Mouse (Mus musculus): ENCODE measurements around the gene Abhd2. TPM values are rescaled to one million over a fixed set of nuclear protein-coding genes. Genes with fewer than 3 reads are reported as not detected.
A peak's percentile ranks its signal among the peaks of the same experiment; 100 is the strongest.

Gene Abhd2
- polyA plus RNA-seq, 1 experiment: 37.4 TPM

- H3K36me3 ChIP-seq (ENCODE audit: control insufficient read depth, insufficient read depth, low read length, poor library complexity, severe bottlenecking): 0 out of 2 replicates have a peak, but pooled peaks cover 3% of the 10 kb centered on the region
- no peak overlapping the region for H3K4me3 ChIP-seq (ENCODE audit: low read depth, low read length)
- H3K4me1 ChIP-seq (ENCODE audit: control insufficient read depth, insufficient read depth, low read length): peaks cover 6% of the 10 kb centered on the region
- no peak for TF ChIP-seq EP300 (IDR thresholded peaks at IDR 0.05; ENCODE audit: insufficient read depth, low read depth, low read length)
- H3K27ac ChIP-seq (ENCODE audit: insufficient read depth, low read length): peak overlapping the region; percentile 55; the same call in 1 of the 2 replicates
- H3K9ac ChIP-seq (ENCODE audit: low read depth, poor library complexity, severe bottlenecking): no peak overlapping the region
- H3K27me3 ChIP-seq (ENCODE audit: control insufficient read depth, insufficient read depth, low read length, poor library complexity, severe bottlenecking): no peaks in the 10 kb centered on the region
- no peaks in the 10 kb centered on the region for H3K9me3 ChIP-seq (replicated peaks; ENCODE audit: control insufficient read depth, insufficient read depth, low read length, poor library complexity, severe bottlenecking)
Measured at GRCm38 (mm10) chr7:79299548-79299947, 26.5 kb downstream of the Abhd2 start.

DNA sequence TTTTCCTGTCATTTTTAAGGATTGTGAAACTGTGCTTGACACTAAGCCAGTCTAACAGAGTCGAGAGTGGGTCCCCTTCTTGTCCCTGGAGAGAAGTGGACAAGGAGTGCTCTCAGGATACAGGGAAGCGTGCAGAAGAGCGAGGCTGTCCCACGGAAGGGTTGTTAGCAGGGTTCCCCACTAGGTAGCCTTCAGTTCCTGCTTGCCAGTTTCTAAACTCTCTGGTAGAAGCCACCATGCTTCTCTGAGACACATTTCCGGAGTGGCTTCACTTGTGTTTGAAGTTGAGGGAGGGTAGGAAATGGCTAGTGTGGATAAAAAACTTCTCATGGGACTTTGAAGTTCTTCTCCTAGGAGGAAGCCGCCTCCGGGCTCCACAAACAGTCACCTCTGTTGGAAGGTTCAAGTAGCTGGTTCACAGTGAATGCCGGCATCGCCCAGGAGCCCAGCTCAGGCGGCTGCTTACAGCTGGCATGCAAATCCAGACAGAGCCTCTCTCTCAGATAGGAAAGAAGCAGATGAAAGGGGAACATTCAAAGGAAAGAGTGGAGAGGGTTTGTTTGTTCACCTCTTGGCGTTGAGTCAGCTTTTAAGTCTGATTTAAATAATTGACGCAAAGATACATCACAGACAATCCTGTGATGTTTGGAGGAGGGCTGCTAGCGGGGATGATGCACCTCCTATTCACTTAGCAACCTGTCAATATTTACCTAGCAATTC is 27.6 kb downstream of the Abhd2 start:
- no peak overlapping the region for H3K27ac ChIP-seq (ENCODE audit: insufficient read depth, low read length)
- H3K27me3 ChIP-seq (ENCODE audit: control insufficient read depth, insufficient read depth, low read length, poor library complexity, severe bottlenecking): no peaks in the 10 kb centered on the region
- TF ChIP-seq CTCF (IDR thresholded peaks at IDR 0.05; ENCODE audit: low read depth, low read length) (no peak), POLR2A (IDR thresholded peaks at IDR 0.05; ENCODE audit: insufficient read depth, low read length) (no peak), EP300 (IDR thresholded peaks at IDR 0.05; ENCODE audit: insufficient read depth, low read depth, low read length) (no peak)
- H3K4me3 ChIP-seq (ENCODE audit: low read depth, low read length): no peak overlapping the region
- no peak overlapping the region for H3K9ac ChIP-seq (ENCODE audit: low read depth, poor library complexity, severe bottlenecking)
- peaks cover 6% of the 10 kb centered on the region for H3K4me1 ChIP-seq (ENCODE audit: control insufficient read depth, insufficient read depth, low read length)
- 0 out of 2 replicates have a peak, but pooled peaks cover 3% of the 10 kb centered on the region for H3K36me3 ChIP-seq (ENCODE audit: control insufficient read depth, insufficient read depth, low read length, poor library complexity, severe bottlenecking)
- no peaks in the 10 kb centered on the region for H3K9me3 ChIP-seq (replicated peaks; ENCODE audit: control insufficient read depth, insufficient read depth, low read length, poor library complexity, severe bottlenecking)

DNA sequence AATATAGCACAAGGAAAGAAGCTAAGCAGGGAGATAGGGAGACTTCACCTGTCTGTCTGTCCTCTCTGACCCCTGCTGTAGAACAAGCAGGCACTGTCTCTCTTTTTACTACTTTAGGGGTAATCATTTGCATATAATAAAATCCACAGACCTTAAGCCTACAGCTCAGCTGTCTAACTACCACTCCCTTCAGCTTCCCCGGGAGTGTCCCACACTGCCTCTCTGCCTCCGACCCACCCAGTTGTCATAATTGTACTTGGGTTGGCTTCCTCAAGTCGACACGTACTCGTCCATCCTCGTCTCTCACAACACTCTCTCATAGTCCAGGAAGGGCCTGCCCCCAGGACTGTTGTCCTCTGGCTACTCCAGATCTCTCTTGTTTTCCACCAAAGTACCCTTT is 29.1 kb downstream of the Abhd2 start:
- H3K9me3 ChIP-seq (replicated peaks; ENCODE audit: control insufficient read depth, insufficient read depth, low read length, poor library complexity, severe bottlenecking): no peaks in the 10 kb centered on the region
- TF ChIP-seq POLR2A (IDR thresholded peaks at IDR 0.05; ENCODE audit: insufficient read depth, low read length): no peak
- TF ChIP-seq EP300 (IDR thresholded peaks at IDR 0.05; ENCODE audit: insufficient read depth, low read depth, low read length): no peak
- no peak for TF ChIP-seq CTCF (IDR thresholded peaks at IDR 0.05; ENCODE audit: low read depth, low read length)
- no peak overlapping the region for H3K4me3 ChIP-seq (ENCODE audit: low read depth, low read length)
- H3K36me3 ChIP-seq (ENCODE audit: control insufficient read depth, insufficient read depth, low read length, poor library complexity, severe bottlenecking): 0 out of 2 replicates have a peak, but pooled peaks cover 2% of the 10 kb centered on the region
- H3K27ac ChIP-seq (ENCODE audit: insufficient read depth, low read length): no peak overlapping the region
- no peaks in the 10 kb centered on the region for H3K27me3 ChIP-seq (ENCODE audit: control insufficient read depth, insufficient read depth, low read length, poor library complexity, severe bottlenecking)
- H3K9ac ChIP-seq (ENCODE audit: low read depth, poor library complexity, severe bottlenecking): no peak overlapping the region
- peaks cover 4% of the 10 kb centered on the region for H3K4me1 ChIP-seq (ENCODE audit: control insufficient read depth, insufficient read depth, low read length)

GRCm38 (mm10) chr7:79302586-79302985 is 29.6 kb downstream of the Abhd2 start:
- Histone ChIP-seq H3K9ac (ENCODE audit: low read depth, poor library complexity, severe bottlenecking) (no peak overlapping the region), H3K27ac (ENCODE audit: insufficient read depth, low read length) (no peak overlapping the region), H3K4me1 (ENCODE audit: control insufficient read depth, insufficient read depth, low read length) (peaks cover 4% of the 10 kb centered on the region), H3K4me3 (ENCODE audit: low read depth, low read length) (no peak overlapping the region), H3K27me3 (ENCODE audit: control insufficient read depth, insufficient read depth, low read length, poor library complexity, severe bottlenecking) (no peaks in the 10 kb centered on the region), H3K36me3 (ENCODE audit: control insufficient read depth, insufficient read depth, low read length, poor library complexity, severe bottlenecking) (no peaks in the 10 kb centered on the region), H3K9me3 (replicated peaks; ENCODE audit: control insufficient read depth, insufficient read depth, low read length, poor library complexity, severe bottlenecking) (no peaks in the 10 kb centered on the region)
- TF ChIP-seq CTCF (IDR thresholded peaks at IDR 0.05; ENCODE audit: low read depth, low read length): no peak
- no peak for TF ChIP-seq POLR2A (IDR thresholded peaks at IDR 0.05; ENCODE audit: insufficient read depth, low read length)
- no peak for TF ChIP-seq EP300 (IDR thresholded peaks at IDR 0.05; ENCODE audit: insufficient read depth, low read depth, low read length)

- no peak overlapping the region for H3K27ac ChIP-seq (ENCODE audit: insufficient read depth, low read length)
- H3K4me1 ChIP-seq (ENCODE audit: control insufficient read depth, insufficient read depth, low read length): peaks cover 4% of the 10 kb centered on the region
- no peaks in the 10 kb centered on the region for H3K36me3 ChIP-seq (ENCODE audit: control insufficient read depth, insufficient read depth, low read length, poor library complexity, severe bottlenecking)
- no peaks in the 10 kb centered on the region for H3K27me3 ChIP-seq (ENCODE audit: control insufficient read depth, insufficient read depth, low read length, poor library complexity, severe bottlenecking)
- H3K4me3 ChIP-seq (ENCODE audit: low read depth, low read length): no peak overlapping the region
- H3K9me3 ChIP-seq (replicated peaks; ENCODE audit: control insufficient read depth, insufficient read depth, low read length, poor library complexity, severe bottlenecking): no peaks in the 10 kb centered on the region
- H3K9ac ChIP-seq (ENCODE audit: low read depth, poor library complexity, severe bottlenecking): no peak overlapping the region
- TF ChIP-seq CTCF (IDR thresholded peaks at IDR 0.05; ENCODE audit: low read depth, low read length): no peak
- TF ChIP-seq EP300 (IDR thresholded peaks at IDR 0.05; ENCODE audit: insufficient read depth, low read depth, low read length): no peak
- no peak for TF ChIP-seq POLR2A (IDR thresholded peaks at IDR 0.05; ENCODE audit: insufficient read depth, low read length)
Measured at GRCm38 (mm10) chr7:79303183-79303761, 30.3 kb downstream of the Abhd2 start.

DNA sequence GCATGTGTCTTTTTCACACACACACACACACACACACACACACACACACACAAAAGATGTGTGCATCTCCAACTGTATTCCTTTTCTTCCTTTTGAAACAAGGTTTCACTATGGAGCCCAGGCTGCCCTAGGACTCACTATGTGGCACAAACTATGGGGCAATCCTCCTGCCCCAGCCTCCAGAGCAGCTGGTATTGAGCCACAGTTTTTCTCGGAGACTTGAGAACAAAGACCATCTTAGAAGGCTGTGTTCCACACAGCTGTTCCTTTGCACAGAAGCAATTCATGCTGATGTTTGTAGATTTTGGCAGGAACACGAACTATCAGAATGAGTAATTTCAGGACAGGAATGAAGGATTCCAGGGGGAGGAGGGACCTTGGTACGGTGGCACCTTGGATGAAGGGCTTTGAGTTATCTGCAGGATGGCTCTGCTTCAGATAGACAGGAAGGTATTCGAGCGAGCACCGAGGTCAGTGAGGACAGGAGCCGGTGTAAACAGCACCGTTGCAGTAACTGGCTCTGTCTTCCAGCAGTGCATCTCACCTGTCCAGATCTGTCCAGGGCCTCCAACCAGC is 35.5 kb downstream of the Abhd2 start:
- TF ChIP-seq CTCF (IDR thresholded peaks at IDR 0.05; ENCODE audit: low read depth, low read length) (no peak), EP300 (IDR thresholded peaks at IDR 0.05; ENCODE audit: insufficient read depth, low read depth, low read length) (no peak), POLR2A (IDR thresholded peaks at IDR 0.05; ENCODE audit: insufficient read depth, low read length) (no peak)
- Histone ChIP-seq H3K27me3 (ENCODE audit: control insufficient read depth, insufficient read depth, low read length, poor library complexity, severe bottlenecking) (no peaks in the 10 kb centered on the region), H3K27ac (ENCODE audit: insufficient read depth, low read length) (no peak overlapping the region), H3K9me3 (replicated peaks; ENCODE audit: control insufficient read depth, insufficient read depth, low read length, poor library complexity, severe bottlenecking) (no peaks in the 10 kb centered on the region), H3K4me3 (ENCODE audit: low read depth, low read length) (no peak overlapping the region), H3K9ac (ENCODE audit: low read depth, poor library complexity, severe bottlenecking) (no peak overlapping the region), H3K36me3 (ENCODE audit: control insufficient read depth, insufficient read depth, low read length, poor library complexity, severe bottlenecking) (no peaks in the 10 kb centered on the region), H3K4me1 (ENCODE audit: control insufficient read depth, insufficient read depth, low read length) (peaks cover 4% of the 10 kb centered on the region)
